Mouse (Mus musculus): ENCODE data around the gene Krtap3-1. TPM values are rescaled to one million over a fixed set of nuclear protein-coding genes. Genes with fewer than 3 reads are reported as not detected.

The Krtap3-1 gene
- total RNA-seq, 1 experiment from 2014 or later = not detected

GRCm38 (mm10) chr11:99539721-99540120 is 26.7 kb downstream of the Krtap3-1 start:
- ATAC-seq (replicated peaks; ENCODE audit: low read depth, poor library complexity, severe bottlenecking) = no peak

GRCm38 (mm10) chr11:99521288-99521860 is 45.1 kb downstream of the Krtap3-1 start, which contains the start of gene Krt39:
Gene Krt39, minus strand, starts transcription at chr11:99521338.
- ATAC-seq (replicated peaks; ENCODE audit: low read depth, poor library complexity, severe bottlenecking) = no peak

Other genes with a start within 250 kb of the Krtap3-1 start
- gene Krt25, start 243.7 kb downstream of the Krtap3-1 start, total RNA-seq (2017) = not detected in 2 replicates
- gene Krt26, start 228.7 kb downstream of the Krtap3-1 start, total RNA-seq (2017) = not detected in 2 replicates
- gene Krt27, start 215.5 kb downstream of the Krtap3-1 start, total RNA-seq (2017) = not detected in 2 replicates
- gene Krt28, start 191.7 kb downstream of the Krtap3-1 start, total RNA-seq (2017) = not detected in 2 replicates
- 0.50 TPM in 1 of 2 replicates, not detected in the other for gene Krt10, start 177.3 kb downstream of the Krtap3-1 start, total RNA-seq (2017)
- not detected in 2 replicates for gene Krt12, start 144.4 kb downstream of the Krtap3-1 start, total RNA-seq (2017)
- not detected in 2 replicates for gene Krt20, start 128.5 kb downstream of the Krtap3-1 start, total RNA-seq (2017)
- gene Krt23, start 73.5 kb downstream of the Krtap3-1 start, total RNA-seq (2017) = not detected in 2 replicates
- gene Krt39, start 45.3 kb downstream of the Krtap3-1 start, total RNA-seq (2017) = not detected in 2 replicates
- not detected in 2 replicates for gene Krt40, start 23.5 kb downstream of the Krtap3-1 start, total RNA-seq (2017)
- not detected in 2 replicates for gene Krtap3-3, start 15.8 kb downstream of the Krtap3-1 start, total RNA-seq (2017)
- gene Krtap3-2, start 9.8 kb downstream of the Krtap3-1 start, total RNA-seq (2017) = not detected in 2 replicates
- gene Gm11939, start 7.2 kb downstream of the Krtap3-1 start, total RNA-seq (2017) = not detected in 2 replicates
- gene Krtap1-5, start 14.4 kb upstream of the Krtap3-1 start, total RNA-seq (2017) = not detected in 2 replicates
- gene Krtap1-4, start 17.0 kb upstream of the Krtap3-1 start, total RNA-seq (2017) = not detected in 2 replicates
- gene Krtap1-3, start 24.7 kb upstream of the Krtap3-1 start, total RNA-seq (2017) = not detected in 2 replicates
- gene Krtap9-3, start 31.5 kb upstream of the Krtap3-1 start, total RNA-seq (2017) = not detected in 2 replicates
- not detected in 2 replicates for gene Gm11938, start 36.7 kb upstream of the Krtap3-1 start, total RNA-seq (2017)
- gene Gm11937, start 43.6 kb upstream of the Krtap3-1 start, total RNA-seq (2017) = not detected in 2 replicates
- not detected in 2 replicates for gene Krtap2-4, start 48.2 kb upstream of the Krtap3-1 start, total RNA-seq (2017)
- gene Gm11562, start 53.8 kb upstream of the Krtap3-1 start, total RNA-seq (2017) = not detected in 2 replicates
- gene Krtap4-1, start 61.6 kb upstream of the Krtap3-1 start, total RNA-seq (2017) = not detected in 2 replicates
- not detected in 2 replicates for gene Krtap4-2, start 68.5 kb upstream of the Krtap3-1 start, total RNA-seq (2017)
- not detected in 2 replicates for gene Krtap4-7, start 77.5 kb upstream of the Krtap3-1 start, total RNA-seq (2017)
- not detected in 2 replicates for gene Gm11555, start 83.6 kb upstream of the Krtap3-1 start, total RNA-seq (2017)
- gene Gm11563, start 92.3 kb upstream of the Krtap3-1 start, total RNA-seq (2017) = not detected in 2 replicates
- gene Krtap4-6, start 99.3 kb upstream of the Krtap3-1 start, total RNA-seq (2017) = not detected in 2 replicates
- gene Gm14190, start 124.1 kb upstream of the Krtap3-1 start, total RNA-seq (2017) = not detected in 2 replicates
- not detected in 2 replicates for gene Gm14180, start 167.7 kb upstream of the Krtap3-1 start, total RNA-seq (2017)
- not detected in 2 replicates for gene Gm11595, start 206.3 kb upstream of the Krtap3-1 start, total RNA-seq (2017)
- gene Krtap4-8, start 214.1 kb upstream of the Krtap3-1 start, total RNA-seq (2017) = not detected in 2 replicates
- not detected in 2 replicates for gene Krtap4-9, start 218.6 kb upstream of the Krtap3-1 start, total RNA-seq (2017)
- not detected in 2 replicates for gene Gm11596, start 226.8 kb upstream of the Krtap3-1 start, total RNA-seq (2017)
- gene Gm11569, start 232.3 kb upstream of the Krtap3-1 start, total RNA-seq (2017) = not detected in 2 replicates
- not detected in 2 replicates for gene Gm11554, start 237.8 kb upstream of the Krtap3-1 start, total RNA-seq (2017)
- not detected in 2 replicates for gene Krtap4-13, start 243.3 kb upstream of the Krtap3-1 start, total RNA-seq (2017)
- not detected in 2 replicates for gene Gm11564, start 249.0 kb upstream of the Krtap3-1 start, total RNA-seq (2017)